Comparison of ENCODE assay signal across 13 mouse cellular contexts in the genomic region with DNA sequence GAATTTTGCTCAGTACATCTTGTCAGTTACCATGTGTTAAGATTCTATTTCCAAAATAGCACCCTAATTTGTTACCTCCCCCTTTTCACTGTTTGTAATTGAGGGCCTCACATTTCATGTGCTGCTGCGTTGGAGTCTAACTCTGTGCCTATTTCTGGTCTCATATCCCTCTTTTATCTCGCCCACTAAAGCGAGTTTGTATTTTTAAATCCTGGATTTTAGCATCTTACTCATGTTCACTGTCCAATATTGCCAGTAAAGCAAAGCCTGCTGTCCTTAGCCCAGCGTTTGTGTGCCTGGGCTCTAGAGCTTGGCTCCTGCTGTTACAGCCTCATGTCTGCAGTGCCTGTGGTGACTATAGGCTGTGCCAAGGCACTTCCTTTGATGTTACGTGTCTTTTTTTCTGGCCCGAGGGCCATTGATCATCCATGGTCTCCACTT.
DNase-seq lines count a peak whose midpoint lies in the region; ATAC-seq and TF ChIP-seq lines count a peak whose summit lies in the region.
"Had no signal": no experiment of that assay in that cellular context is flagged by ENCODE, and none has a peak within 500 bp of the region (broad histone marks: within the 10 kb centered on the region; RNA-seq: fewer than 3 reads in every experiment).

No protein-coding gene starts in this region.

- TF ChIP-seq CTCF in heart, postnatal 0 days (IDR thresholded peaks at IDR 0.05; ENCODE audit: low read depth), result no peak

- intact Hi-C loops in left cerebral cortex, postnatal 14 days (cut with DNase I), result loop anchor here (5.0 kb wide), 1 partner anchor 55 kb away; no protein-coding TSS in a partner anchor

- DNase-seq in cerebellum, adult 8-10 months, result no peak
- no peak for DNase-seq in heart, postnatal 0 days (ENCODE audit: low spot score)
- DNase-seq in heart, embryonic 10.5 days (ENCODE audit: low spot score), result no peak
- peak; percentile 87 for DNase-seq in brain, adult 2 months (ENCODE audit: low read depth, low spot score)
- peak; percentile 50 to 75 for DNase-seq in left cerebral cortex, postnatal 14 days (ENCODE audit: low spot score in 2 of 2)
- DNase-seq: B cell, adult 2 months; heart, postnatal 4 days; kidney, adult 18-20 months had no signal

- H3K4me3 ChIP-seq in heart, postnatal 0 days (ENCODE audit: low read depth, low read length), result no peak overlapping the region
- no peak overlapping the region for H3K4me3 ChIP-seq in heart, embryonic 10.5 days
- no peak overlapping the region for H3K4me3 ChIP-seq in hindbrain, embryonic 13.5 days
- H3K4me3 ChIP-seq: embryonic facial prominence, embryonic 13.5 days had no signal

- no peak overlapping the region for H3K4me2 ChIP-seq in heart, postnatal 0 days (ENCODE audit: low read depth, low read length)
- no peak overlapping the region for H3K4me2 ChIP-seq in hindbrain, embryonic 13.5 days
- H3K4me2 ChIP-seq: embryonic facial prominence, embryonic 13.5 days had no signal

- H3K9me3 ChIP-seq in heart, postnatal 0 days (replicated peaks; ENCODE audit: control insufficient read depth, low read length), result no peaks in the 10 kb centered on the region
- no peaks in the 10 kb centered on the region for H3K9me3 ChIP-seq in heart, embryonic 10.5 days
- no peaks in the 10 kb centered on the region for H3K9me3 ChIP-seq in hindbrain, embryonic 13.5 days
- H3K9me3 ChIP-seq: embryonic facial prominence, embryonic 13.5 days had no signal

- no peaks in the 10 kb centered on the region for H3K36me3 ChIP-seq in heart, postnatal 0 days (replicated peaks; ENCODE audit: control insufficient read depth, insufficient read depth, low read length)
- peaks cover 5% of the 10 kb centered on the region; the same call in 1 of the 2 replicates for H3K36me3 ChIP-seq in heart, embryonic 10.5 days
- no peaks in the 10 kb centered on the region for H3K36me3 ChIP-seq in hindbrain, embryonic 13.5 days
- H3K36me3 ChIP-seq: embryonic facial prominence, embryonic 13.5 days had no signal

- no peaks in the 10 kb centered on the region for H3K27me3 ChIP-seq in heart, postnatal 0 days (ENCODE audit: control insufficient read depth, insufficient read depth, low read length)
- H3K27me3 ChIP-seq in heart, embryonic 10.5 days (ENCODE audit: insufficient read depth, poor library complexity, severe bottlenecking), result no peaks in the 10 kb centered on the region
- H3K27me3 ChIP-seq in hindbrain, embryonic 13.5 days, result no peaks in the 10 kb centered on the region
- H3K27me3 ChIP-seq: embryonic facial prominence, embryonic 13.5 days had no signal

- peak overlapping the region; percentile 21 for H3K27ac ChIP-seq in heart, postnatal 0 days (ENCODE audit: low read depth)
- H3K27ac ChIP-seq in heart, embryonic 10.5 days, result no peak overlapping the region; the same call in 1 of the 2 replicates
- H3K27ac ChIP-seq in hindbrain, embryonic 13.5 days, result no peak overlapping the region
- H3K27ac ChIP-seq: liver, embryonic 14.5 days had no signal

- no peak overlapping the region for H3K9ac ChIP-seq in heart, postnatal 0 days (replicated peaks; ENCODE audit: low read depth, low read length)
- H3K9ac ChIP-seq in hindbrain, embryonic 13.5 days, result no peak overlapping the region
- H3K9ac ChIP-seq: embryonic facial prominence, embryonic 13.5 days; liver, embryonic 14.5 days had no signal

- 37% methylated on average over 6 of the region's 6 CpGs for WGBS in heart, postnatal 0 days
- WGBS in heart, embryonic 10.5 days, result 75% methylated on average over 6 of the region's 6 CpGs
- WGBS in hindbrain, embryonic 13.5 days, result 71% methylated on average over 6 of the region's 6 CpGs

- peaks cover 18% of the 10 kb centered on the region for H3K4me1 ChIP-seq in heart, postnatal 0 days (ENCODE audit: control insufficient read depth, insufficient read depth)
- H3K4me1 ChIP-seq in heart, embryonic 10.5 days, result peaks cover 12% of the 10 kb centered on the region
- H3K4me1 ChIP-seq in hindbrain, embryonic 13.5 days (replicated peaks), result peaks cover 24% of the 10 kb centered on the region

- no peak for TF ChIP-seq EP300 in heart, postnatal 0 days (IDR thresholded peaks at IDR 0.05; ENCODE audit: low read depth)

- ATAC-seq in cerebellum, adult (ENCODE audit: insufficient number of reproducible peaks, low FRiP score, low TSS enrichment), result 0 out of 2 replicates have a peak, but pooled peaks have one; percentile 45
- peak; percentile 36; the same call in 1 of the 2 replicates for ATAC-seq in heart, postnatal 0 days (ENCODE audit: insufficient read depth, low read depth)
- ATAC-seq in activated CD4-positive, CD25-positive, alpha-beta regulatory T cell, adult 4 months, result no peak
- ATAC-seq in hindbrain, embryonic 13.5 days (ENCODE audit: low FRiP score), result no peak

Comparison
In these comparisons a context has a peak if more than half of its experiments do, and no peak if none do; other contexts are left out.
1. ATAC-seq: peak in cerebellum, adult (single experiment) and heart, postnatal 0 days (single experiment); none in activated CD4-positive, CD25-positive, alpha-beta regulatory T cell, adult 4 months (single experiment) and hindbrain, embryonic 13.5 days (single experiment).
2. DNase-seq: peak in brain, adult 2 months (single experiment) and left cerebral cortex, postnatal 14 days (2 of 2); none in cerebellum, adult 8-10 months (single experiment), heart, postnatal 0 days (single experiment) and heart, embryonic 10.5 days (single experiment).